Mouse (Mus musculus): ENCODE measurements around the gene Ccno.
"Not testable (repeated sequence)": the region's sequence is repeated elsewhere in the genome, so short reads cannot be mapped to it uniquely, and the experiment has no call there.

Gene Ccno

DNA sequence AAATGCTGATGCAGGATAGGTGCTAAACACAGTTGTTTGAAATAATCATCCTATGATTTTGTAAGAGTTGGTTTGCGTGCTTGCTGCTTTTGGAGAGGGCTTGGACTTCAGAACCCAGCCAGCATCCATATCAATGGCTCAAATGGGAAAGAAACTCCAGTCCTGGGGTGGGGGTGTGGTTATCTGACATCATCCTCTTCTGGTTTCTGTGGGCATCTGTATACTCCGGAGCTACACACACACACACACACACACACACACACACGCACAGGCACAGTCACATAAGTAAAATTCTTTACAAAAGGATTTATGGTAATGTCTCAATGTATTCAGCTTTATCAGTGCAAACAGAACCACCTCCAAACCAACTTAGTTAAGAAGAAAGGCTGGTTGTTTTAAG is 12.5 kb downstream of the Ccno start:
- in situ Hi-C loops (cut with MboI, MseI): no loop called here

GRCm38 (mm10) chr13:113000576-113001318 is 13.1 kb downstream of the Ccno start:
- in situ Hi-C loops (cut with MboI, MseI): no loop called here

- in situ Hi-C loops (cut with MboI, MseI): no loop called here
Observed at GRCm38 (mm10) chr13:113012683-113013082, 25.1 kb downstream of the Ccno start.

GRCm38 (mm10) chr13:113013174-113013953 is 25.8 kb downstream of the Ccno start:
- in situ Hi-C loops (cut with MboI, MseI): not testable (repeated sequence)

GRCm38 (mm10) chr13:113021521-113021920 is 33.9 kb downstream of the Ccno start:
- in situ Hi-C loops (cut with MboI, MseI): no loop called here

GRCm38 (mm10) chr13:113022467-113022866 is 34.9 kb downstream of the Ccno start:
- in situ Hi-C loops (cut with MboI, MseI): no loop called here

- in situ Hi-C loops (cut with MboI, MseI): no loop called here
Observed at GRCm38 (mm10) chr13:113023274-113024143, 35.9 kb downstream of the Ccno start.

- in situ Hi-C loops (cut with MboI, MseI): loop anchor here (5.0 to 10.0 kb wide), 2 partner anchors 109 to 367 kb away; partner anchors contain the start of gene Slc38a9
Observed at GRCm38 (mm10) chr13:113031351-113031750, 43.7 kb downstream of the Ccno start.

DNA sequence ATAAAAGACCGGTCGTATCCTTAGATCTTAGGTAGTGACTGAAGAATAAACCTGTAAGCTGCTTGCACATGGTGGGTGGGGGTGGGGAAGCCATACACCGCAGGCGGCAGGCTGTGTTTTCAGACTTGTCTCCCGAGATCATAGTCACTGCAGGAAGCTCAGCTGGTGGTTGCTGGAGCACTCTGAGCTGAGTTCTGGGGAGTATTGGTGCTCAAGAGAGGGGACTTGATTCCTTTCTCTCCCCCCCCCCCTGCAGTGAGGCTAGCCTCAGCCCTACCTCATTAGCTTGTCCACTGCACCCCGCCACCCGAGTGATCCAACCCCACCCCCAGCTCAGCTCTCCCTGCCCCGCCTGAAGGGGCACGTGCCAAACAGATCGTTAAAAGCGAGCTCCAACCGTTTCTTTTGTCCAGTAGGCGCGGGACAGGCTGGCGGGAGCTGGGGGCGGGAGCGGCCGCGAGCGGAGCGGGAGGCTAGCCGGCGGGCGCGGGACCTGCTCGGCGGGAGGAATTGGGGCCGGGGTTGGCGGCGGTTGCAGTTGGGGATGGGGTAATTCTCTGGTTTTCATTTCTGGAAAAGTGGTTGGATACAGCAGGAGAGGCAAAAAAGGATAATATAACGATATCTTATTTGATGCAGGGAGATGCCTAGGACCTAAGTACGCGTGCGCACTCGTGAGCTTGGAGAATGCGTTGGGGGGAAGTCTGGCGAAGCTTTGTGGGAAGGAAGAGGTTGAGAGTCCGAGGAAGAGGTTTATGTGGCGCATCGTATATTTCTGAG is 44.4 kb downstream of the Ccno start:
- in situ Hi-C loops (cut with MboI, MseI): loop anchor here (5.0 to 10.0 kb wide), 2 partner anchors 110 to 367 kb away; partner anchors contain the start of gene Slc38a9

DNA sequence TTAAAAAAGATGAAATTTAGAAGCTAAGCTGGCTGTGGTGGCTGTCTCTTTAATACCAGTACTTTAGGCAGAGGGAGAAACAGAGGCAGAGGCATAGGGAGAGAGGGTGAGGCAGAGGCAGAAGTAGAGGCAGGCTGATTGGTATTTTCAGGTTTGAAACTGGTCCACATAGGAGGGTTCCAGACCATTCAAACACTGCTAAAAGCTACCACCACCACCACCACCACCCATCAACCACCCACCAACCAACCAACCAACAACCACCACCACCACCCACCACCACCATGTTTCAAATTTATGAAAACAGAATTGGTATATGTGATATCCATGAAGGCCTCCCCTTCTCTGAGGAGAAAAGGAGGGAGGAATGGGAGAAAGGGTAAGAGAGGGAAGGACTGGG is 45.2 kb downstream of the Ccno start:
- in situ Hi-C loops (cut with MboI, MseI): loop anchor here (5.0 to 10.0 kb wide), 2 partner anchors 111 to 368 kb away; partner anchors contain the start of gene Slc38a9

- in situ Hi-C loops (cut with MboI, MseI): loop anchor here (5.0 to 10.0 kb wide), 2 partner anchors 112 to 370 kb away; partner anchors contain the start of gene Slc38a9
Observed at GRCm38 (mm10) chr13:113034271-113034886, 46.8 kb downstream of the Ccno start.

- in situ Hi-C loops (cut with MboI, MseI): loop anchor here (5.0 to 10.0 kb wide), 3 partner anchors 43 to 370 kb away; partner anchors contain the start of genes Mcidas and Slc38a9
Observed at GRCm38 (mm10) chr13:113034950-113035421, 47.4 kb downstream of the Ccno start, which contains the start of gene Cdc20b. Gene Cdc20b, plus strand, starts transcription at chr13:113035111.

DNA sequence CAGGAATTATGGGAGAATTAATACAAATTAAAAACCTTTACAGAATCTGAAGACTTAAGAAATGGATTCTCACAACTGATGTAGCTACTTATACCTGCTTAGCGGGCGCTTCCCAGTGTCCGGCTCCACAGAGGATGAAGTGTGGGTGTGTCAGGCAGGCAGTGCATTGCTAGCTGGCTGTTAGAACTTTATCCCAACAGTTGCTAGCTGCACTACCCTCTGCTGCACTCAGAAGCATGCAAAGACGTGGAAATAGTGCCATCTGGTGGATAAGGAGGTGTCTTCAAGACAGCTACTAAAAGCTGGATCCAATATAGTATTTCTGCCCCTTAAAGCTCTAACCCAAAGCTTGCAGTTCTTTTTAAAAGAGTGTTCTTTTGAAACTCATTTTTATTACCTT is 48.2 kb downstream of the Ccno start:
- in situ Hi-C loops (cut with MboI, MseI): loop anchor here (5.0 to 10.0 kb wide), 2 partner anchors 44 to 371 kb away; partner anchors contain the start of genes Mcidas and Slc38a9

All from T-helper 2 cell (primary cell).